Mouse (Mus musculus) midbrain, embryonic 15.5 days (tissue): ENCODE data around the gene Wasf3. TPM values are rescaled to one million over a fixed set of nuclear protein-coding genes. Genes with fewer than 3 reads are reported as not detected.
"Not testable (repeated sequence)": the region's sequence is repeated elsewhere in the genome, so short reads cannot be mapped to it uniquely, and the experiment has no call there.

ENCODE experiments used
- ATAC-seq: fragments of 200-750 bp; cut with Nextera tagmentation; replicated peaks from 2 replicates; pipeline ENCODE4 v1.8.0; 2017; ENCODE audit warnings: moderate TSS enrichment
- H3K27ac ChIP-seq: fragments of 300-500 bp; sonication (generic); 2 replicates; pipeline ENCODE4 v1.5.1; 2015; ENCODE audit warnings: mild to moderate bottlenecking, inconsistent platforms
- H3K27me3 ChIP-seq: fragments of 300-500 bp; sonication (generic); replicated peaks from 2 replicates; pipeline ENCODE4 v1.6.1; 2015; ENCODE audit warnings: inconsistent platforms
- H3K36me3 ChIP-seq: fragments of 300-500 bp; sonication (generic); replicated peaks from 2 replicates; pipeline ENCODE4 v1.6.1; 2015; ENCODE audit warnings: inconsistent platforms
- H3K4me1 ChIP-seq: fragments of 300-500 bp; sonication (generic); 2 replicates; pipeline ENCODE4 v1.6.1; 2015; ENCODE audit warnings: inconsistent platforms
- H3K4me2 ChIP-seq: fragments of 300-500 bp; sonication (generic); 2 replicates; pipeline ENCODE4 v1.6.1; 2015; ENCODE audit warnings: inconsistent platforms, mild to moderate bottlenecking, moderate library complexity
- H3K4me3 ChIP-seq: fragments of 300-500 bp; sonication (generic); 2 replicates; pipeline ENCODE4 v1.5.1; 2015; ENCODE audit warnings: mild to moderate bottlenecking, inconsistent platforms
- H3K9ac ChIP-seq: fragments of 300-500 bp; sonication (generic); 2 replicates; pipeline ENCODE4 v1.6.1; 2015; ENCODE audit warnings: mild to moderate bottlenecking, inconsistent platforms
- H3K9me3 ChIP-seq: fragments of 300-500 bp; sonication (generic); 2 replicates; pipeline ENCODE4 v1.6.1; 2016; ENCODE audit warnings: inconsistent platforms
- WGBS: fragments of 180-500 bp; shearing (Covaris S2); methylation state at CpG from one replicate; pipeline ENCODE4 v1.1.7; 2015; ENCODE audit warnings: mixed read lengths; 5-methylcytosine and 5-hydroxymethylcytosine counted together
- polyA plus RNA-seq: library from polyadenylated mRNA; unstranded; fragments of >200 nt; fragmentation: Nextera tagmentation; extraction: Ambion mirVana; gene quantifications from 2 replicates; pipeline ENCODE4 v1.2.1, GENCODE M21; 2015

Gene Wasf3
- polyA plus RNA-seq, 1 experiment from 2014 or later: 18.8 TPM

GRCm38 (mm10) chr5:146468311-146468710 is 83.5 kb downstream of the Wasf3 start:
- no peaks in the 10 kb centered on the region for H3K9me3 ChIP-seq
- H3K4me3 ChIP-seq: no peak overlapping the region
- no peaks in the 10 kb centered on the region for H3K27me3 ChIP-seq
- no peaks in the 10 kb centered on the region for H3K4me1 ChIP-seq
- no peak overlapping the region for H3K4me2 ChIP-seq
- no peak overlapping the region for H3K27ac ChIP-seq
- peaks cover 11% of the 10 kb centered on the region; the same call in 1 of the 2 replicates for H3K36me3 ChIP-seq
- WGBS: 86% methylated on average over 9 of the region's 9 CpGs
- no peak overlapping the region for H3K9ac ChIP-seq
- no peak for ATAC-seq

GRCm38 (mm10) chr5:146470821-146471220 is 86.0 kb downstream of the Wasf3 start:
- WGBS: 90% methylated on average over 9 of the region's 9 CpGs

GRCm38 (mm10) chr5:146471311-146471710 is 86.5 kb downstream of the Wasf3 start:
- peaks cover 9% of the 10 kb centered on the region; the same call in 1 of the 2 replicates for H3K36me3 ChIP-seq
- H3K4me2 ChIP-seq: no peak overlapping the region
- ATAC-seq: no peak
- no peak overlapping the region for H3K4me3 ChIP-seq
- no peaks in the 10 kb centered on the region for H3K4me1 ChIP-seq
- WGBS: 91% methylated on average over 5 of the region's 5 CpGs
- no peaks in the 10 kb centered on the region for H3K27me3 ChIP-seq
- H3K9ac ChIP-seq: no peak overlapping the region
- H3K27ac ChIP-seq: no peak overlapping the region
- H3K9me3 ChIP-seq: no peaks in the 10 kb centered on the region

More at GRCm38 (mm10) chr5:146470821-146471220, 86.0 kb downstream of the Wasf3 start:
- Histone ChIP-seq H3K4me3 (no peak overlapping the region), H3K4me1 (no peaks in the 10 kb centered on the region), H3K36me3 (peaks cover 11% of the 10 kb centered on the region; the same call in 1 of the 2 replicates), H3K27me3 (no peaks in the 10 kb centered on the region), H3K9ac (no peak overlapping the region), H3K4me2 (no peak overlapping the region), H3K27ac (no peak overlapping the region), H3K9me3 (no peaks in the 10 kb centered on the region)
- ATAC-seq: no peak

GRCm38 (mm10) chr5:146471821-146472220 is 87.0 kb downstream of the Wasf3 start:
- H3K27ac ChIP-seq: no peak overlapping the region
- WGBS: 96% methylated on average over 12 of the region's 12 CpGs
- no peak overlapping the region for H3K4me3 ChIP-seq
- peaks cover 6% of the 10 kb centered on the region; the same call in 1 of the 2 replicates for H3K36me3 ChIP-seq
- ATAC-seq: no peak
- H3K4me2 ChIP-seq: no peak overlapping the region
- H3K4me1 ChIP-seq: no peaks in the 10 kb centered on the region
- no peak overlapping the region for H3K9ac ChIP-seq
- no peaks in the 10 kb centered on the region for H3K9me3 ChIP-seq
- no peaks in the 10 kb centered on the region for H3K27me3 ChIP-seq

GRCm38 (mm10) chr5:146479564-146479963 is 94.8 kb downstream of the Wasf3 start:
- 10% methylated on average over 4 of the region's 4 CpGs for WGBS
- H3K9me3 ChIP-seq: not testable (repeated sequence)

GRCm38 (mm10) chr5:146481665-146482064 is 96.9 kb downstream of the Wasf3 start, which contains the start of gene Gm6408:
Gene Gm6408, plus strand, starts transcription at chr5:146481965.
- H3K27ac ChIP-seq, H3K9ac ChIP-seq, H3K36me3 ChIP-seq, H3K4me1 ChIP-seq, H3K4me3 ChIP-seq, H3K4me2 ChIP-seq, ATAC-seq, H3K9me3 ChIP-seq, H3K27me3 ChIP-seq: not testable (repeated sequence)
- WGBS: 100% methylated on average over 3 of the region's 3 CpGs

More at GRCm38 (mm10) chr5:146479564-146479963, 94.8 kb downstream of the Wasf3 start:
- H3K9ac ChIP-seq, H3K36me3 ChIP-seq, H3K4me3 ChIP-seq, ATAC-seq, H3K4me2 ChIP-seq, H3K27ac ChIP-seq, H3K4me1 ChIP-seq, H3K27me3 ChIP-seq: not testable (repeated sequence)

- not testable (repeated sequence) for H3K4me3 ChIP-seq, H3K36me3 ChIP-seq, H3K9ac ChIP-seq, H3K27me3 ChIP-seq, H3K4me2 ChIP-seq, H3K4me1 ChIP-seq, H3K9me3 ChIP-seq, ATAC-seq, H3K27ac ChIP-seq
- 15% methylated on average over 3 of the region's 4 CpGs for WGBS
These were observed 104.2 kb downstream of the Wasf3 start for GRCm38 (mm10) chr5:146488959-146489358.

GRCm38 (mm10) chr5:146491063-146491462 is 106.3 kb downstream of the Wasf3 start, which contains the start of gene Gm6370:
Gene Gm6370, plus strand, starts transcription at chr5:146491363.
- H3K4me3 ChIP-seq, H3K9me3 ChIP-seq, ATAC-seq, H3K4me2 ChIP-seq, H3K36me3 ChIP-seq, H3K9ac ChIP-seq, H3K4me1 ChIP-seq, H3K27me3 ChIP-seq, H3K27ac ChIP-seq: not testable (repeated sequence)
- no CpG with 5 or more reads among the region's 5 CpGs for WGBS

GRCm38 (mm10) chr5:146502099-146502498 is 117.3 kb downstream of the Wasf3 start, which contains the start of gene 4930449I24Rik:
Gene 4930449I24Rik, plus strand, starts transcription at chr5:146502399.
- not testable (repeated sequence) for H3K27me3 ChIP-seq, H3K4me1 ChIP-seq, ATAC-seq, H3K36me3 ChIP-seq, H3K9ac ChIP-seq, H3K27ac ChIP-seq, H3K9me3 ChIP-seq, H3K4me3 ChIP-seq, H3K4me2 ChIP-seq
- no CpG with 5 or more reads among the region's 5 CpGs for WGBS

- not testable (repeated sequence) for H3K9ac ChIP-seq, H3K27ac ChIP-seq, H3K4me2 ChIP-seq, H3K36me3 ChIP-seq, H3K4me3 ChIP-seq, ATAC-seq, H3K4me1 ChIP-seq, H3K9me3 ChIP-seq, H3K27me3 ChIP-seq
- WGBS: 80% methylated on average over 1 of the region's 5 CpGs
These were observed 129.0 kb downstream of the Wasf3 start, which contains the start of gene Gm3402 for GRCm38 (mm10) chr5:146513823-146514222. Gene Gm3402, plus strand, starts transcription at chr5:146514123.

Other genes starting within 250 kb of the Wasf3 start
- gene Gm5565, start 224.4 kb upstream of the Wasf3 start, polyA plus RNA-seq: not detected in 2 replicates
- not detected in 2 replicates for gene Gm6309, start 214.3 kb upstream of the Wasf3 start, polyA plus RNA-seq
- gene 1700001J03Rik, start 199.7 kb upstream of the Wasf3 start, polyA plus RNA-seq: 0.41 TPM in 1 of 2 replicates, not detected in the other
- gene Rnf6, start 163.4 kb upstream of the Wasf3 start, polyA plus RNA-seq: 28.7 and 33.6 TPM in 2 replicates
- gene Cdk8, start 153.8 kb upstream of the Wasf3 start, polyA plus RNA-seq: 19.5 and 21.2 TPM in 2 replicates
- gene Gm6408, start 97.0 kb downstream of the Wasf3 start, polyA plus RNA-seq: not detected in 2 replicates
- gene Gm6370, start 106.4 kb downstream of the Wasf3 start, polyA plus RNA-seq: not detected in 2 replicates
- not detected in 2 replicates for gene 4930449I24Rik, start 117.4 kb downstream of the Wasf3 start, polyA plus RNA-seq
- not detected in 2 replicates for gene Gm3402, start 129.1 kb downstream of the Wasf3 start, polyA plus RNA-seq
- not detected in 2 replicates for gene Gm3404, start 140.8 kb downstream of the Wasf3 start, polyA plus RNA-seq
- not detected in 2 replicates for gene Gm3409, start 152.7 kb downstream of the Wasf3 start, polyA plus RNA-seq
- gene Gm3415, start 171.2 kb downstream of the Wasf3 start, polyA plus RNA-seq: not detected in 2 replicates
- gene Gpr12, start 200.3 kb downstream of the Wasf3 start, polyA plus RNA-seq: 26.7 and 27.3 TPM in 2 replicates